Mouse (Mus musculus): ENCODE results near the gene Ints7.

DNA sequence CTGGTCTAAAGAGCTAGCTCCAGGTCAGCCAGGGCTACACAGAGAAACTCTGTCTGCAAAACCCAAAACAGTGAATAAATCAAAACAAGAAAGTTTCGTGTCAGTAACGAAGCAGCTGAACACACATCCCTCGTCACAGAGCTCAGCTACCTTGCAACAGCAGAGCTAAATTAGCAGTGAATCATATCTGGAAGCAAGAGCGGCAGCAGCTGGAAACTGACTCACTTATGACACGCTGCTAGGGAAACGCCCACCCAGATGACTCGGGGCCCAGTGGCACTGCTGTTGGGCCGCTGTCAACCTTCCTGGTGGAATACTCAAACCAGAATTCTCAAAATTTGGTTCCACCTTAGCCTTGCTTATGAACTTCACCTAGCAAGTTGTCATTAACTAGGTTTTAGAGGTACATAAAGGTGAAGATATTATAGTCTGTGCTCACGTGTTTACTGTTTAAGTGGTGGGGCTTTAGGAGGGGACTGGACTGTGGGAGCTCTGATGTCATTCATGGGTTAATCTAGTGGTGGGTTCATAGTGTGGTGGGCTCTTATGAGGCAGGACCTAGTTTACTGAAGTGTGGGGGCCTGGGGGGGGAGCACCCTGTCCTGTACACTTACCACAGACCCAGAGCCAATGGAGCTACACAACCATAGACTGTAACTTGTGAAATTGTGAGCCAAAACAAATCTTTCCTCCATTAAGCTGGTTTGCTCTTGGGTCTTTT lies 86.9 kb downstream of the Ints7 start:
- TF ChIP-seq CTCF (IDR thresholded peaks at IDR 0.05; ENCODE audit: low read depth, low read length) (no peak), POLR2A (IDR thresholded peaks at IDR 0.05; ENCODE audit: borderline replicate concordance, low read depth, low read length) (no peak)

All from bone marrow macrophage, adult 2 months (primary cell).